Mouse (Mus musculus): ENCODE data around the gene Gm3633. TPM values are rescaled to one million over a fixed set of nuclear protein-coding genes. Genes with fewer than 3 reads are reported as not detected.
"Not testable (repeated sequence)": the region's sequence is repeated elsewhere in the genome, so short reads cannot be mapped to it uniquely, and the experiment has no call there.

Gene Gm3633
- not detected in 2 replicates for polyA plus RNA-seq (2012)

DNA sequence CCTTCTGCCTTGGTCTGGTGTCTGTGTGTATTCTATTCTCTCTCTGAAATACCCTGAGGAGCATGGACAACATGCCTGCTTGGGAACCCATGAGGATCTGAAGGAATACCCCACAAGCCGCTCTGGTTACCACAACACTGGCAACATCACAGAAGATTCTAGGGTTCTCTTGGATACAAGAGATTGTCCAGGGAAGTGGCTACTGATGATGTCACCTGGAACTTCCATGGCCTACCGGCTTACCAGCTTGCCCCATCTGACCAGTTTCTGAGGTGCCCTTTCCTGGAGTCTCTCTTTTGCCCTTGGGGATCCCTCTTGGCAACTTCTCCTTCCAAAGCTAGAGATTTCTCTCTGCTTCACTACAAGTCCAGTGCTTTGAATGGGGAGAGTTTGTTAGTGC lies at the start of gene Gm3633:
Gene Gm3633 (minus strand): TSS at position 101 of the 400 bp plus-strand sequence.
- not testable (repeated sequence) for H3K4me1 ChIP-seq (ENCODE audit: control insufficient read depth); H3K9me3 ChIP-seq (ENCODE audit: control insufficient read depth, low read length); H3K4me3 ChIP-seq (replicated peaks); H3K36me3 ChIP-seq (ENCODE audit: control insufficient read depth); H3K27me3 ChIP-seq (ENCODE audit: control insufficient read depth)

DNA sequence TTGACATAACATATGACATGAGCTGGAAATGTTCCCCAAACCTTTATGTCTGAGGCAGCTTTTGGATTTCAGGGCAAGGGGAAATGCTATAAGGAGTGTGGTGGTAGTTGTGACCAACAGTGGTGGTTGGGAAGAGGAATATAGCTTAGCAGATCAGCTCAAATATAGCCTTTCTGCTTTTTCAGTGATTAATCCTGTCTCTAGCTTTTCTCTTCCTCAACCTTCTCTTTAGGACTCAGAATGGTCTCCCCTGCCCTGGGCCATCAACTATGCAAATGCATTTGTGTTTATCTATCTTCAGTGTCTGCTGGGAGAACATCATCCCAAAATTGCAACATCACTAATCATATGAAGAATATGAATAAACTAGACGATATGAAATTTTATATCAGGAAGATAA lies 13.9 kb upstream of the Gm3633 start, which contains the start of gene Gm10378:
Gene Gm10378 (plus strand): TSS at position 301 of the 400 bp plus-strand sequence.
- H3K4me3 ChIP-seq (replicated peaks); H3K9me3 ChIP-seq (ENCODE audit: control insufficient read depth, low read length); H3K36me3 ChIP-seq (ENCODE audit: control insufficient read depth); H3K27me3 ChIP-seq (ENCODE audit: control insufficient read depth); H3K4me1 ChIP-seq (ENCODE audit: control insufficient read depth): not testable (repeated sequence)

DNA sequence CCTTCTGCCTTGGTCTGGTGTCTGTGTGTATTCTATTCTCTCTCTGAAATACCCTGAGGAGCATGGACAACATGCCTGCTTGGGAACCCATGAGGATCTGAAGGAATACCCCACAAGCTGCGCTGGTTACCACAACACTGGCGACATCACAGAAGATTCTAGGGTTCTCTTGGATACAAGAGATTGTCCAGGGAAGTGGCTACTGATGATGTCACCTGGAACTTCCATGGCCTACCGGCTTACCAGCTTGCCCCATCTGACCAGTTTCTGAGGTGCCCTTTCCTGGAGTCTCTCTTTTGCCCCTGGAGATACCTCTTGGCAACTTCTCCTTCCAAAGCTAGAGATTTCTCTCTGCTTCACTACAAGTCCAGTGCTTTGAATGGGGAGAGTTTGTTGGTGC lies 41.9 kb downstream of the Gm3633 start, which contains the start of gene Gm17124:
Gene Gm17124 (minus strand): TSS at position 101 of the 400 bp plus-strand sequence.
- H3K9me3 ChIP-seq (ENCODE audit: control insufficient read depth, low read length); H3K27me3 ChIP-seq (ENCODE audit: control insufficient read depth); H3K36me3 ChIP-seq (ENCODE audit: control insufficient read depth): not testable (repeated sequence)

More for the DNA sequence above, 41.9 kb downstream of the Gm3633 start, which contains the start of gene Gm17124:
- not testable (repeated sequence) for H3K4me3 ChIP-seq (replicated peaks); H3K4me1 ChIP-seq (ENCODE audit: control insufficient read depth)

Other genes starting within 250 kb of the Gm3633 start
- not detected in 2 replicates for gene Gm8005, start 202.2 kb downstream of the Gm3633 start, polyA plus RNA-seq (2012)
- gene Gm8011, start 178.0 kb downstream of the Gm3633 start, polyA plus RNA-seq (2012), result not detected in 2 replicates
- not detected in 2 replicates for gene Gm8020, start 139.6 kb downstream of the Gm3633 start, polyA plus RNA-seq (2012)
- not detected in 2 replicates for gene Gm8024, start 117.6 kb downstream of the Gm3633 start, polyA plus RNA-seq (2012)
- not detected in 2 replicates for gene Gm17124, start 42.0 kb downstream of the Gm3633 start, polyA plus RNA-seq (2012)
- not detected in 2 replicates for gene Gm10378, start 14.0 kb upstream of the Gm3633 start, polyA plus RNA-seq (2012)
- not detected in 2 replicates for gene Gm3015, start 126.9 kb upstream of the Gm3633 start, polyA plus RNA-seq (2012)
- gene Gm10377, start 156.1 kb upstream of the Gm3633 start, polyA plus RNA-seq (2012), result not detected in 2 replicates
- gene Gm21977, start 211.6 kb upstream of the Gm3633 start, polyA plus RNA-seq (2012), result not detected in 2 replicates